Mouse (Mus musculus) left cerebral cortex, postnatal 25 days (tissue): ENCODE measurements around the gene Ranbp10. TPM values are rescaled to one million over a fixed set of nuclear protein-coding genes. Genes with fewer than 3 reads are reported as not detected.
"Not testable (repeated sequence)": the region's sequence is repeated elsewhere in the genome, so short reads cannot be mapped to it uniquely, and the experiment has no call there.

Source experiments
- DNase-seq, 2 experiments: peaks; one replicate each; pipeline ENCODE4 v3.0.0; 2022; ENCODE audit warnings: low spot score in 2 of 2, mixed read lengths in 1 of 2
- intact Hi-C: fragments of 180-260 bp; cut with DNase I; formaldehyde crosslinking; loops from one replicate; pipeline ENCODE4 v1.15.1; 2025
- total RNA-seq, 2 experiments: library from RNA; stranded (reverse); gene quantifications; 2 replicates each; pipeline ENCODE4 v1.2.3; 2021

Gene Ranbp10
- total RNA-seq, 2 experiments from 2014 or later, result 24.4 to 25.8 TPM

DNA sequence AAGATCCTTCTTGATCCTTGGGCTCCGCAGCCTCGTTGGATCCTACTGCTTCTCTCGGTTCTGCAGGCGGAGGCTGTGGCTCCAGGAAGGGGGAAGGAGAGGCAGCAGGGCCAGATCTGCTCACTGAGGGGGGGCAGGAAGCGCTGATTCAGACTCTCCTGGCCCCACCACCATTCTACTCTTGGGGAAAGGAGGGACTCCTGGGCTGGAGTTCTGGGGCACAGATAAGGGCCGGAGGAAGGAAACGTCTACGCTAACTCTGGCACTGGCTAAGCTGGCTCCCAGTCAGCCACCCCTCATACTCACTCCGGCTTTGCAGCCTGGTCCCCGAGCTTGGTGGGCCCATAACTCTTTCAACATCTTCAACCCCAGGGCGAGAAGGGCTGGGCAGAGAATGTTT is 19.5 kb upstream of the Ranbp10 start:
- intact Hi-C loops, result no loop called here
- DNase-seq, result no peak

DNA sequence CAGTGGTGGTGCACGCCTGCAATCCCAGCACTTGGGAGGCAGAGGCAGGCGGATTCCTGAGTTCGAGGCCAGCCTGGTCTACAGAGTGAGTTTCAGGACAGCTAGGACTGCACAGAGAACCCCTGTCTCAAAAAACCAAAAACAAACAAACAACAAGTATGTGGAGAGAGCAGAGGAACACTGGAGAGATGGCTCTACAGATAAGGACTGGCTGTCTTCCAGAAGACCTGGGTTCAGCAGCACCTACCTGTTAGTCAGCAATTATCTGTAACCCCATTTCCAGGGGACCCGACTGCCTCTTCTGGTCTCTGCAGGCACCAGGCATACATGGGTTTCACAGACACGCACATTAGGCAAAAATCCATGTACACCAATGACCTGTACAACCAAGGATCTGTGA is 12.1 kb upstream of the Ranbp10 start:
- no peak for DNase-seq
- intact Hi-C loops, result loop anchor here (5.0 to 10.0 kb wide), 2 partner anchors 93 to 186 kb away; partner anchors contain the start of gene Ctrl

DNA sequence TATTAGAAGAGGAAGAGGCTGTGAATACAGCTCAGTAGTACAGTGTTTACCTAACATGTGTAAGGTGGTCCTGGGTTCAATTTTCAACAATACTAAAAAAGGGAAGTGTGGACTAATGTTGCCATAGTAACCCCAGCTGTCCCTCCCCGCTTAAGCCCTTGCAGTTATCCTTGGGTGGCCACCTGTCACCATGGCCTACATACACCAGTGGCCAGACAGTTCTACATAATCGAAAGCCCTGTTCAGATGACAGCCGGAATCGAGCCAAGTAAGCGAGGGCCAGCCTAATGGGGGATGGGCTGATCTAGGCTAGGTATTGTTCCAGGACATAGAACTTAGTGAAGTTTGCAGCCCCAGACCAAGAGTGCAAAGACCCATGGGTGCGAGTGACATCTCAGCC is 9.8 kb upstream of the Ranbp10 start:
- intact Hi-C loops, result loop anchor here (5.0 to 10.0 kb wide), 2 partner anchors 95 to 188 kb away; partner anchors contain the start of gene Ctrl
- no peak for DNase-seq

GRCm38 (mm10) chr8:105835318-105835717 is 8.2 kb upstream of the Ranbp10 start:
- intact Hi-C loops, result loop anchor here (5.0 to 10.0 kb wide), 2 partner anchors 97 to 189 kb away; partner anchors contain the start of gene Ctrl
- DNase-seq, result peak; percentile 36 to 71

DNA sequence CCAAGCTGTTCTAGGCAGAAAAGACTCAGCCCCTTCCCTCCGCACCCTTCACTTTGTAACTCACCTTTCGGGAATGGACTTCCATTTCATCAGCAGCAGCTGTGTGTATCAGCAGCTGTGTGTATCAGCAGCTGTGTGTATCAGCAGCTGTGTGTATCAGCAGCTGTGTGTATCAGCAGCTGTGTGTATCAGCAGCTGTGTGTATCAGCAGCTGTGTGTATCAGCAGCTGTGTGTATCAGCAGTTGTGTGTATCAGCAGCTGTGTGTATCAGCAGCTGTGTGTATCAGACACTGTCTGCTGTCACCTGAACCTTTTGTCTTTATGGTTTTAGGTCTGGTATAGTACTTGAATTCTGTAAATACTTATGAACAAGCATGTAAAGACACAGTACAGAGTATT is 6.6 kb upstream of the Ranbp10 start:
- intact Hi-C loops, result loop anchor here (10.0 kb wide), 1 partner anchor 191 kb away; no protein-coding TSS in a partner anchor

DNA sequence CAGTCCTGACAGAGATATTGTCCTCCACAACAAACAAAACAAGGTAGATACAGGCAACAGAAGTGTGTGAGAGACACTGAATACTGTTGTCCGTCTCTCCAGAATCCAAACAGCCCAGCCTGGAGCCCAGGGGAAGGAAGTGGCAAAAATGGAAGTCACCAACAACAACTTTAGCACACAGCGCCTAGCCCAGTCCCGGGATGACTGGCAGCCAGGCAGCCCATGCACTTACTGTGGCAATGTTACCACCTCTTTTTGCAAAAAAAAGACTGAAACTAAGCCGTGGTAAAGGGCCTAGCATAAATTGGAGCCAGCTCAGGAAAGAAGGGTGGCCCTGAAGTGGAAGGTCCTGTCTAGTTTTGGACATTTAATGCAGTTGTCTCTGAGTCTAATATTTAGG is 771 bp downstream of the Ranbp10 start:
- DNase-seq, result no peak
- intact Hi-C loops, result loop anchor here (5.0 kb wide), 1 partner anchor 114 kb away; no protein-coding TSS in a partner anchor

More for the DNA sequence above, 6.6 kb upstream of the Ranbp10 start:
- not testable (repeated sequence) for DNase-seq

DNA sequence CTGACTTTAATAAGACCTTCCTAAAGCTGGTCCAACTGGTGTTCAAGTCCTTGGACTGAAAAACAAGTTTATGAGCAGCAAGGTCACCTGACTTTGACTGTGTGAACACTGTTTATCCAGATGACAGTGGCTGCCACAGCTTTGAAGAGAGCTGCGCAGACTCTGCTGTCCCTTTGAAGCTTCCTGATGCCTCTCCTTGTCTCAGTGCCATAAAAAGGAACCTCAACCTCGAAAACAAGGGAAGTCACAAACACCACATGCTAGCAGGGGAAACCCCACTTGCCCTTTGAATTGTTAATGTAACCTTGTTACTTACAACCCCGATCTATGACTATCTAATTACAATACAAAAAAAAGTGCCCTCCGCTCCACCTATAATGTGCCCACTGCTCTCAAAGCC is 1.6 kb downstream of the Ranbp10 start:
- intact Hi-C loops, result loop anchor here (5.0 kb wide), 1 partner anchor 113 kb away; no protein-coding TSS in a partner anchor
- no peak for DNase-seq

DNA sequence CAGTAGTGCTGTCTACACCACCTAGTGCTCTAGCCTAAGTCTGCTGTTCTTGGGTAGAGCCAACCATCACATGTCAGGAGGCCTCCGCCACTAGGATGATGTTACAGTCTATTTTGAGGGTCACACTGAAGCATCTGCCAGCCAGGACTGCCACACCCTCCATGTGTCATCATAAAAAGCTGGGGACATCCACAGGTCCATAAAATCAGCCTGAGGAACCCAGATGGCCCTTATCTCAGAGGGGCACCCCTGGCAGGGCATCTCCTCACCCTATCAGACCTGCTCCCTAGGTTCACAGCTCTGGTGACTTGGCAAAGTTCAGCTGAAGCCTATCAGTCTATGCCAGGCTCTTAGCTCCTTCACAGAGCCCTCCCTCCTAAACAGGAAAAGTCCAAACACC is 6.2 kb downstream of the Ranbp10 start:
- DNase-seq, result no peak
- intact Hi-C loops, result no loop called here

DNA sequence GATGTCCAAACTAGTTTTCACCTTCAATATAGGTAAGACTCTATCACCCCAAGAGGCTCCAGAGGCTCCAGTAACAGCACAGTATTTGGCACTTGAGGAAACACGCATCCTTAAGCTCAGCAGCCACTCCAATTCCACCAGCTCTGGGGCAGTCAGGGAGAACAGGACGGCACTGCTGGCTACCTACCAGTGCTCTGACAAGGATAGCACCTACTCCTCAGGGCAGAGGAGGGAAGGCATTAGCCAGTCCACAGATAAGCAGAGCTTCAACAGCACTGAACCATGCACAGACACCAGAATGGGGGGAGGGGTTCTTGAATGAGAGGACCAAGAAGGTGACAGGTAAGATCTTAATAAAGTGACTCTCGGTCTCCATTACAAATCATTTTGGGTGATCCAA is 7.5 kb downstream of the Ranbp10 start:
- DNase-seq, result no peak
- intact Hi-C loops, result no loop called here

GRCm38 (mm10) chr8:105813241-105813640 is 13.9 kb downstream of the Ranbp10 start:
- DNase-seq, result no peak
- intact Hi-C loops, result no loop called here

DNA sequence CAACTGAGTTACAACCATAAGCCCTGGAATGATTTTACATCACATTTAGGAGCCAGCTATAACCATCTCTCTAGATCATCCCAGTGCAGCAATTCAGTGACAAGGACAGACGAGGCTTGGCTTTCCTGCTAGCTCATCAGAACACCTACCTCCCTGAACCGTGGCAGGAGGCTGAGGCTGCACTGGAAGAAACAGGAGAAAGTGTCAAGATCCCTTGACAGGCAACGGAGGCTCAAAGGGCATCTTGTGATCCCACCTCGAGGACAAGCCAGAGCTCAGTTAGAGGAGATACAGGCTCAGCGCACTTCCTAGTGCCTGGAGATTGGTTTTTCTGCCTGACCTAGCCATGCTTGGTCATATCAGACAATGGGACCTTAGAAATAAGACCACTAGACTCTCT is 14.6 kb downstream of the Ranbp10 start:
- no peak for DNase-seq
- intact Hi-C loops, result no loop called here

DNA sequence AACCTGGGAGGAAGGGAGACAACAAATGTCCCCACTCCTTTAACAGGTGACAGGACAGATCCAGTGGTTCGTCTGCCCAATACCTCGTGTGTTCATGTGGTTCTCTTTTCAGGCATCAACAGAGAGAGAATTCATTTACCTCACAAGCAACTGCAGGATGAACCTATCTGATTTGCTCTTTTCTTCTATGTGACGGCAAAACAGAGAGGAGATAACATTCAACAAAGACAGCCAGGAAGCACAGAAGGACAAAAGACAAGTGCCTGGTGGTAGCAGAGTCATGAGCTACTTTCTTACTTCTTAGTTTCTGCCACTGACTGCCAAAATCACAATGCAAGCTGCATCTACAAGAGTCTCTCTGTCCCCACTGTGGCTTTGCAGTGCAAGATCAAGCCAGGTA is 15.6 kb downstream of the Ranbp10 start:
- DNase-seq, result no peak
- intact Hi-C loops, result no loop called here

DNA sequence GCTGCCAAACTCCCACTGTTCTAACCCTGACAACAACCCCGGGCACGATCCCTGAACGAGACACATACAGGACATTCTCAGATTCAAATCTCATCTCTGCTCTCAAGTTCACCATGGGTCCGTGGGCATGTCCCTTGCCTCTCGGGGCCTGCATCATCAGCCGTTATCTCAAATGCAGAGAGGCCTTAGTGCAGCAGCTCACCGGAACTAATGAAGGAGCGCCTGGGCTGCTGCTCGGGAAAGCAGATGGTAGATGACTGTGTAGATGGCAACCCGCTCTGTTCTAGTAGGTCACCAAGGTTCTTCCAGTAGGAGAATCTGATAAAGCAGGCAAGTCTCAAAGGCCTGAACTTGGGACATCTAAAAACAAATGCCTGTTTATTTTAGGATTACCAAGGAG is 16.1 kb downstream of the Ranbp10 start:
- DNase-seq, result no peak
- intact Hi-C loops, result no loop called here

DNA sequence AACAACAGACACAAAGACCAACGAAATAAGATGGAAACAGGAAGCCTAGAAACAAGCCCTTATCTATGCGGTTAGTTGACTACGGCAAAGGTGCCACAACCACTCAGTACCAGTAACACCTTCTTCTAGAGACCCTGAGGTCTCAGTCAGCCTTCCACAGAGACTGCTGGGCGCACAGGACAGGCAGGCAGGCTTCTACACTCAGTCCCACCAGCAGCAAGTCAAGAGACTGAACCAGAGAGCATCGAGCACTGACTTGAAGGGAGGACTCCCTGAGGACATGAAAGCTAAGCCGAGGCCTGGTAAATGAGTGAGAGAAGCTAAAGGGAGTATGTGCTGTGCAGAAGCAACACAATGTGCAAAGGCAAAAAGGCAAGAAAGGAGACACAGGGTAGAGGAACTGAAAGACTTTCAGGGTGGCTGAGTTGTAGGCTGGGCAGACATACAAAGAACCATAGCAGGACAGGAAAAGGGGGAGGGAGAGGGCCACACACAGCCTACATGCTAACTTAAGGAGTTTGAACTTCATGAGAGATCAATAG is 16.8 kb downstream of the Ranbp10 start:
- intact Hi-C loops, result no loop called here
- no peak for DNase-seq

DNA sequence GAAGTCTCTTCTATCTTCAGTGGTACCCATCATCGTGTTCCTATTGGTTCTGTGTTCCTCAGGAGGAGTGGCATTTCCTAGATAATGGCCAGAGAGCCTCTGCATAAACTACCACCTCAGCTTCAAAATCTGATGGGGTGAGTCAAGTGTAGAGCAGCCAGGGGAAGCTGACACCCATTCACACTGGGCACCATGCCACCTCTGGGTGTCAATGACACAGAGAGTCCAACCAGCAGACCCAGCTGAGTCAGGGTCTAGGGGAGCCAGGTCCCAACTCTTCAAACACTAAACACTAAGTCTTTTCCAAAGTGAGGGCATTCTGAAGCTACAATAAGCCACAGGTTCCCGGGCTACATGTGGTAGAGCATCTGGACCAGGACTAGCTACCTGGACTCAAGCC is 18.7 kb downstream of the Ranbp10 start:
- DNase-seq, result no peak
- intact Hi-C loops, result no loop called here

GRCm38 (mm10) chr8:105807766-105808165 is 19.4 kb downstream of the Ranbp10 start:
- no peak for DNase-seq
- intact Hi-C loops, result no loop called here

DNA sequence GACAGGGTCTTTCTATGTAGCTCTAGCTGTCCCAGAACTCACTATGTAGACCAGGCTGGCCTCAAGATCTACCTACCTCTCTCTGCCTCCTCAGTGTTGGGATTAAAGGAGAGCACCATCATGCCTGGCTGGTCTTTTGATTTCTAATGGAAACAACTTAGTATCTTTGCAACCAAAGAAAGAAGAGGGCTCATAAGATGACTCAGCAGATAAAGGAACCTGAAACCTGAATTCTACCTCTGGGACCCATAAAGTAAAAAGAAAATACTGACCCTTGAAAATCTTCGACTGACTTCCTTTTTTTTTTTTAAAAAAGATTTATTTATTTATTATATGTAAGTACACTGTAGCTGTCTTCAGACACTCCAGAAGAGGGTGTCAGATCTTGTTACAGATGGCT is 21.2 kb downstream of the Ranbp10 start:
- intact Hi-C loops, result no loop called here
- no peak for DNase-seq

DNA sequence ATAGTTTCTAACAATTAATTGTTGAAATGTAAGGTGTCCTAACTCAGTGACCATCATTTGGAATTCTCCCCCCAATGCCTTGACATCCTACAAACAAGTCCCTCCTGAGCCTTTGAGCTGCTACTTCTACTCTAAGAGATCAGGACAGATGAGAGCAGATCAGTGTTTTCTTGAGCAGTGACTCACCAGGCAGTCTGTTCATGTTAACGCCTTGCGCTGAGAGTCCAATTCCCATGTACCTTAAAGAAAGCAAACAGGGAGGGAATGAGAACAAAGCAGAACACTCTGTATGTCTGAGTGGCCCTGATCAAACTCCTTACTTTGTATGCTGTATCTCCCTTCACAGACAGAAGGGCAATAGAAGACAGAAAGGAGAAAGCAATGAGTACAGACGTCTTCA is 21.8 kb downstream of the Ranbp10 start:
- DNase-seq, result no peak
- intact Hi-C loops, result no loop called here

DNA sequence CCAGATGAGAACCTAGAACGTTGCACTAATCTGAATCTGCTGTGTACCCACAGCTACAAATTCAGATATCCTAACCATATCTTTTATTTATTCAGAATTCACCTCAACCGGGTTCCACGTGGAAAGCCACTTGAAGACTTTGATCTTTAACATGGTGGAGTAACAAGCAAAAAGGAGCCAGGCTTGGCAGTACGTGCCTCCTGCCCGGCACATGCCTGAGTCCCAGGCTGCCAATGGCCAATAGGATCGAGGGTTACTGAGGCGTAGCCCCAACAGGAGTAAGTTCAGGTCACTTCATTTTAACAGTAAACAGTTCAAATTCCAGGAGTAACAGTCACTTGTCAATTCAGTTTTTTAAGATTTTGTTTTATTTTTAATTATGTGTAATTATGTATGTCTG is 22.4 kb downstream of the Ranbp10 start:
- intact Hi-C loops, result no loop called here
- DNase-seq, result no peak

DNA sequence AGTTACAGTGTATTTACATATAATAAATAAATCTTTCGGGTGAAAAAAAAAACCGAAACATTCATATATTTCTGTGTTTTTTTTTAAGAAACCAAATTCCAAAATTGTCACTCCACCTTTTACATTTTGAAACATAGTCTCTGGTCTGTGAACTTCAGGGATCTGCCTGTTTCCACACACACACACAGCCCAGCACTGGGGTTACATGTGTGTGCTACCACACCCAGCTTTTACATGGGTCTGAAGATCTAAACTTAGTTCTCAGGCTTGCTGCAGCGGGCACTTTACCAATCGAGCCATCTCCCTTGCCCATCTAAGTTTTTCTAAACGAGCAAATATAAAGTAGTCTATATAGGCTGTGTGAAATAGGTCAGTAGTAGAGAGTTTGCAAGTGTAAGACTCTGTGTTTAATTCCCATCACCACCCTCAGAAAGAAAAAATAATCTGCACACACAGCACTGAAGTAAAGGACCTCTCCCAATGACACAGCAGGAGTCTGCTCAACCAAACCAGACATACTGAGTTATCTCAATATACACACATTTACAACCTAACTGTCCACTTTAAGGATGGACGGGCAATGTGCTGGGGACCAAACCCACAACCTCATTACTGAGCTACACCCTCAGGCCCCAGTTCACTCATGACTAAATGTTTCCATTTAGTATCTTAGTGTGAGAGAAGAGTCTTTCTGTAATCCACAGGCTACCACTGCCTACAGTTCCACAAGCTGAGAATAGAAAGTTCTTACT is 25.8 kb downstream of the Ranbp10 start:
- intact Hi-C loops, result no loop called here
- DNase-seq, result no peak

- DNase-seq, result peak in 1 of 2 experiments; percentile 37
- intact Hi-C loops, result no loop called here
Measured at GRCm38 (mm10) chr8:105799091-105799812, 27.9 kb downstream of the Ranbp10 start.
